Mouse (Mus musculus): ENCODE data around the gene Fgf7. TPM values are rescaled to one million over a fixed set of nuclear protein-coding genes. Genes with fewer than 3 reads are reported as not detected.

The Fgf7 gene
- polyA plus RNA-seq, 1 experiment from 2014 or later = not detected

GRCm38 (mm10) chr2:126064814-126065213 lies 30.4 kb downstream of the Fgf7 start:
- no peak overlapping the region for H3K27ac ChIP-seq
- 40% methylated on average over 2 of the region's 2 CpGs for WGBS (ENCODE audit: insufficient replicate concordance)

GRCm38 (mm10) chr2:126065303-126065856 lies 30.9 kb downstream of the Fgf7 start:
- Histone ChIP-seq H3K27ac (no peak overlapping the region), H3K9ac (no peak overlapping the region), H3K4me1 (no peaks in the 10 kb centered on the region), H3K9me3 (replicated peaks) (no peaks in the 10 kb centered on the region), H3K36me3 (no peaks in the 10 kb centered on the region), H3K27me3 (replicated peaks) (no peaks in the 10 kb centered on the region), H3K4me3 (no peak overlapping the region), H3K4me2 (no peak overlapping the region)
- no peak for ATAC-seq
- 70% methylated on average over 3 of the region's 3 CpGs for WGBS (ENCODE audit: insufficient replicate concordance)

More at GRCm38 (mm10) chr2:126064814-126065213, 30.4 kb downstream of the Fgf7 start:
- ATAC-seq = no peak
- no peak overlapping the region for H3K9ac ChIP-seq
- no peaks in the 10 kb centered on the region for H3K9me3 ChIP-seq (replicated peaks)
- no peaks in the 10 kb centered on the region for H3K36me3 ChIP-seq
- no peak overlapping the region for H3K4me3 ChIP-seq
- no peaks in the 10 kb centered on the region for H3K4me1 ChIP-seq
- H3K4me2 ChIP-seq = no peak overlapping the region
- H3K27me3 ChIP-seq (replicated peaks) = no peaks in the 10 kb centered on the region

- H3K4me1 ChIP-seq = no peaks in the 10 kb centered on the region
- WGBS (ENCODE audit: insufficient replicate concordance) = 63% methylated on average over 1 of the region's 1 CpGs
- no peak for ATAC-seq
Observed at GRCm38 (mm10) chr2:126069740-126070139, 35.3 kb downstream of the Fgf7 start.

GRCm38 (mm10) chr2:126073744-126074143 lies 39.3 kb downstream of the Fgf7 start:
- ATAC-seq = no peak
- no peaks in the 10 kb centered on the region for H3K27me3 ChIP-seq (replicated peaks)
- H3K4me3 ChIP-seq = no peak overlapping the region
- no peak overlapping the region for H3K9ac ChIP-seq
- WGBS (ENCODE audit: insufficient replicate concordance) = 59% methylated on average over 4 of the region's 4 CpGs
- no peaks in the 10 kb centered on the region for H3K9me3 ChIP-seq (replicated peaks)
- no peaks in the 10 kb centered on the region for H3K36me3 ChIP-seq
- H3K4me1 ChIP-seq = no peaks in the 10 kb centered on the region
- no peak overlapping the region for H3K4me2 ChIP-seq
- no peak overlapping the region for H3K27ac ChIP-seq

More at GRCm38 (mm10) chr2:126069740-126070139, 35.3 kb downstream of the Fgf7 start:
- Histone ChIP-seq H3K9me3 (replicated peaks) (no peaks in the 10 kb centered on the region), H3K9ac (no peak overlapping the region), H3K4me3 (no peak overlapping the region), H3K27me3 (replicated peaks) (no peaks in the 10 kb centered on the region), H3K4me2 (no peak overlapping the region), H3K27ac (no peak overlapping the region), H3K36me3 (no peaks in the 10 kb centered on the region)

GRCm38 (mm10) chr2:126076506-126076905 lies 42.0 kb downstream of the Fgf7 start:
- Histone ChIP-seq H3K4me1 (no peaks in the 10 kb centered on the region), H3K27me3 (replicated peaks) (no peaks in the 10 kb centered on the region), H3K9ac (no peak overlapping the region), H3K4me2 (no peak overlapping the region), H3K9me3 (replicated peaks) (no peaks in the 10 kb centered on the region), H3K27ac (no peak overlapping the region), H3K36me3 (no peaks in the 10 kb centered on the region), H3K4me3 (no peak overlapping the region)
- ATAC-seq = no peak
- WGBS (ENCODE audit: insufficient replicate concordance) = 78% methylated on average over 6 of the region's 6 CpGs

GRCm38 (mm10) chr2:126079086-126079485 lies 44.6 kb downstream of the Fgf7 start:
- H3K36me3 ChIP-seq = no peaks in the 10 kb centered on the region
- no peak overlapping the region for H3K9ac ChIP-seq
- no peaks in the 10 kb centered on the region for H3K4me1 ChIP-seq
- no peak overlapping the region for H3K27ac ChIP-seq
- WGBS (ENCODE audit: insufficient replicate concordance) = 51% methylated on average over 2 of the region's 2 CpGs
- no peak overlapping the region for H3K4me3 ChIP-seq
- no peak overlapping the region for H3K4me2 ChIP-seq
- H3K9me3 ChIP-seq (replicated peaks) = no peaks in the 10 kb centered on the region
- H3K27me3 ChIP-seq (replicated peaks) = no peaks in the 10 kb centered on the region
- ATAC-seq = no peak

GRCm38 (mm10) chr2:126084326-126084725 lies 49.9 kb downstream of the Fgf7 start:
- 69% methylated on average over 3 of the region's 3 CpGs for WGBS (ENCODE audit: insufficient replicate concordance)
- H3K27ac ChIP-seq = no peak overlapping the region

GRCm38 (mm10) chr2:126086187-126086586 lies 51.7 kb downstream of the Fgf7 start:
- 52% methylated on average over 8 of the region's 8 CpGs for WGBS (ENCODE audit: insufficient replicate concordance)
- H3K4me2 ChIP-seq = no peak overlapping the region
- H3K4me3 ChIP-seq = no peak overlapping the region
- ATAC-seq = no peak
- no peak overlapping the region for H3K27ac ChIP-seq
- no peaks in the 10 kb centered on the region for H3K27me3 ChIP-seq (replicated peaks)
- no peaks in the 10 kb centered on the region for H3K36me3 ChIP-seq
- no peaks in the 10 kb centered on the region for H3K9me3 ChIP-seq (replicated peaks)
- no peak overlapping the region for H3K9ac ChIP-seq
- H3K4me1 ChIP-seq = no peaks in the 10 kb centered on the region

More at GRCm38 (mm10) chr2:126084326-126084725, 49.9 kb downstream of the Fgf7 start:
- Histone ChIP-seq H3K4me3 (no peak overlapping the region), H3K4me1 (no peaks in the 10 kb centered on the region), H3K4me2 (no peak overlapping the region), H3K27me3 (replicated peaks) (no peaks in the 10 kb centered on the region), H3K9me3 (replicated peaks) (no peaks in the 10 kb centered on the region), H3K36me3 (no peaks in the 10 kb centered on the region), H3K9ac (no peak overlapping the region)
- ATAC-seq = no peak

GRCm38 (mm10) chr2:126090432-126090831 lies 56.0 kb downstream of the Fgf7 start:
- Histone ChIP-seq H3K27ac (no peak overlapping the region), H3K9me3 (replicated peaks) (no peaks in the 10 kb centered on the region), H3K27me3 (replicated peaks) (no peaks in the 10 kb centered on the region), H3K9ac (no peak overlapping the region), H3K36me3 (no peaks in the 10 kb centered on the region), H3K4me2 (no peak overlapping the region), H3K4me1 (no peaks in the 10 kb centered on the region), H3K4me3 (no peak overlapping the region)
- no peak for ATAC-seq
- 65% methylated on average over 5 of the region's 5 CpGs for WGBS (ENCODE audit: insufficient replicate concordance)

- H3K9ac ChIP-seq = no peak overlapping the region
- WGBS (ENCODE audit: insufficient replicate concordance) = 64% methylated on average over 4 of the region's 4 CpGs
Observed at GRCm38 (mm10) chr2:126094616-126095015, 60.2 kb downstream of the Fgf7 start.

More at GRCm38 (mm10) chr2:126094616-126095015, 60.2 kb downstream of the Fgf7 start:
- no peak for ATAC-seq
- H3K4me2 ChIP-seq = no peak overlapping the region
- H3K4me1 ChIP-seq = no peaks in the 10 kb centered on the region
- no peaks in the 10 kb centered on the region for H3K36me3 ChIP-seq
- no peak overlapping the region for H3K27ac ChIP-seq
- H3K9me3 ChIP-seq (replicated peaks) = no peaks in the 10 kb centered on the region
- H3K4me3 ChIP-seq = no peak overlapping the region
- H3K27me3 ChIP-seq (replicated peaks) = no peaks in the 10 kb centered on the region

Other genes starting within 250 kb of the Fgf7 start
- 13.2 and 13.8 TPM in 2 replicates for gene Galk2, start 175.5 kb upstream of the Fgf7 start, polyA plus RNA-seq (2016; fragmentation: Nextera tagmentation; extraction: Ambion mirVana)
- 60.2 and 62.1 TPM in 2 replicates for gene Cops2, start 175.5 kb upstream of the Fgf7 start, polyA plus RNA-seq (2016; fragmentation: Nextera tagmentation; extraction: Ambion mirVana)
- gene Fam227b, start 117.3 kb downstream of the Fgf7 start, polyA plus RNA-seq (2016; fragmentation: Nextera tagmentation; extraction: Ambion mirVana) = not detected in 2 replicates
- gene Dtwd1, start 117.5 kb downstream of the Fgf7 start, polyA plus RNA-seq (2016; fragmentation: Nextera tagmentation; extraction: Ambion mirVana) = 29.5 and 30.9 TPM in 2 replicates
- not detected in 2 replicates for gene Gm17555, start 180.4 kb downstream of the Fgf7 start, polyA plus RNA-seq (2016; fragmentation: Nextera tagmentation; extraction: Ambion mirVana)

Data from liver, embryonic 12.5 days (tissue).